Mouse (Mus musculus) layer of hippocampus, adult 8-10 months (tissue): ENCODE results near the gene Nt5c. TPM values are rescaled to one million over a fixed set of nuclear protein-coding genes. Genes with fewer than 3 reads are reported as not detected.
"Not testable (repeated sequence)": the region's sequence is repeated elsewhere in the genome, so short reads cannot be mapped to it uniquely, and the experiment has no call there.

ENCODE experiments used
- DNase-seq, 2 experiments: peaks; one replicate each; pipeline ENCODE4 v3.0.0; 2022; ENCODE audit warnings: low spot score in 2 of 2
- total RNA-seq, 4 experiments: library from RNA; stranded (reverse); gene quantifications; 2 replicates each; pipeline ENCODE4 v1.2.4; 2022

The Nt5c gene
- total RNA-seq, 4 experiments from 2014 or later = 58.8 to 68.5 (median 66.3) TPM

- DNase-seq = no peak
These were observed 19.5 kb downstream of the Nt5c start for GRCm38 (mm10) chr11:115472183-115472582.

DNA sequence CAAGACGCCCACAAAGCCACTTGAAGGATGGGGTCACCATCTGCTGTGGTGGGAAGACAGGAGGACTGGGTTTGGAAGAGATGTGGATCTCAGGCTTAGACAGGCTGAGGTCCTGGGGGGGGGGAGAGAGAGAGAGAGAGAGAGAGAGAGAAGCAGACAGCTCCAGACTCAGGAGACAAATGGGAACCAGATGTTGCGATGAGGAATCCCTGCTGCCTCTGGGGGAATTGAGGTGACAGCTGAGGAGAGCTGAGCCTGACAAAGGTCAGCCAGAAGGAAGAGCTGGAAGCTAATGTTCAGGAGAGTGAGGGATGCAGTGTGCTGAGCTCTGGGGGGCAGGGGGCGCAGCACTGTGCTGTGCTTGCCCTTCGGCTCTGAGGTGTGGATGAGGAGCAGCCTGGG lies 24.4 kb downstream of the Nt5c start:
- DNase-seq = no peak

DNA sequence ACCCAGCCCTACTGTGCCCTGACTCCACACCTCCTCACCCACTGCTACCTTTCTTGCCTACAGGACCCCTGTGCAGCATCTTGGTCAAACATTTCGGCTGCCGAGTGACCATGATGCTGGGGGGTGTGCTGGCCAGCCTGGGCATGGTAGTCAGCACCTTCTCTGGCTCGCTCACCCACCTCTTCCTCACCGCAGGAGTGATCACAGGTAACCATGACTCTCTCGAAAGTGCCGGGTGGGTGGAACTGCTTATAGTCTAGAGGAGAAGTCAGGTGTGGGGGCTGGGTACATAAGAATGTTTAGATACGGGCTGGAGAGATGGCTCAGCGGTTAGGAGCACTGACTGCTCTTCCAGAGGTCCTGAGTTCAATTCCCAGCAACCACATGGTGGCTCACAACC lies 26.8 kb downstream of the Nt5c start:
- DNase-seq = no peak

DNA sequence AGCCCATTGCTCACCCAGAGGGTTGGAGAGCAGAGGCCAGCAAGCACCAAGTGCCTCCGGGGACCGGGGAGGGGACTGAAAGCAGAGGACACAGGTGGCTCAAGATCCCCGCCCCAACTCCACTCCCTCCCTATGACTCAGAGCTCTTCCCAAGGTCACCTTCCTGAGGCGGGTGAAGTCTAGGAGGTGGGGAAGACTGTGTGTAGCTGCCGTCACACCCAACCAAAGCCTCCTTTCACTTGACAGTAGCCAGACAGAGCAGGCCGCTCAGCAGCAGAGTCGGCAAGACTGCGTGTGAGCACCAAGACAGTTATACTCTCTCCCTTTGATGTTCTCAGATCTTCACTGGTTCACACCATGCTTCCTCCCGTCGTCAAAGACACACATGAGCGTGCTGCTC lies 28.3 kb downstream of the Nt5c start:
- DNase-seq = no peak

- no peak for DNase-seq
These were observed 29.3 kb downstream of the Nt5c start, which contains the start of gene Slc16a5 for GRCm38 (mm10) chr11:115462243-115462891. Gene Slc16a5, plus strand, starts transcription at chr11:115462474.

DNA sequence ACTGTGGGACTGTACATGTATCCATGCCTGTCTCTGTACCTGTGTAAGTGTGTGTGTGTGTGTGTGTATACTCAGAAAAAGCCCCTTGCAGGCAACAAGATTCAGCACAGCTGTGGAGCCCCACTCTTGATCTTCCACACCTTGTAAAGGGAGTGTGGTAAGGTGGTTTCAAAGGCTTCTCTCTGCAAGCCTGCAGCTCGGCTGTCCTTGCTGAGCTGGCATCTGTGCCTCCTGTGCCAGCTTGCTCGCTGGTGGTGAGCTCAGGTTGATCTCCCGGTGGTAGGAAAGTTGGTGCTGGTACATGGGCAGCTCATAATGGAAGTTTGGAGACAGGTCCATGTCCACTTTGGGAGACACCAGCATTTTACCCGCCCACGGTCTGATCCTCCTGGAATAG lies 29.8 kb downstream of the Nt5c start:
- no peak for DNase-seq

GRCm38 (mm10) chr11:115460976-115461375 lies 30.7 kb downstream of the Nt5c start:
- no peak for DNase-seq

- DNase-seq = no peak
These were observed 34.3 kb downstream of the Nt5c start for GRCm38 (mm10) chr11:115457405-115457804.

GRCm38 (mm10) chr11:115456182-115456581 lies 35.5 kb downstream of the Nt5c start:
- no peak for DNase-seq

DNA sequence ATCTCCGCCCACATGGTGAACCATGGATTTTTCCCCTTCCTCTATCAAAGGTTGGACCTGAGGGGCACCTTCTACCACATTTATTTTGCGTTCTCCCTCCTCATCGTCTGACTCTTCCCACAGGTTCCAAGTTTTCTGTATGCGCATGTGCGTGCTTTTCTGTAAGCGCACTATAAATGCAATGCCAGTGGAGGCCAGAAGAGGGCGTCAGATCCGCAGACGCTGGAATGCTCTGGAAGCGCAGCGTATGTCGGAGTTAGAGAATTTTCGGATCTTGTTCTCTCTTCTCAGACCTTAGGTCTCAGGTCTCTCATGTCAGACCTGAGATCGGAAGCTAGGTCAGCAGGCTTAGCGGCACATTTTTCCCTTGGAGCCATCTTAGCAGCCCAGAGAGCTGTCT lies 36.0 kb downstream of the Nt5c start:
- no peak for DNase-seq

GRCm38 (mm10) chr11:115454822-115455221 lies 36.8 kb downstream of the Nt5c start:
- not testable (repeated sequence) for DNase-seq

DNA sequence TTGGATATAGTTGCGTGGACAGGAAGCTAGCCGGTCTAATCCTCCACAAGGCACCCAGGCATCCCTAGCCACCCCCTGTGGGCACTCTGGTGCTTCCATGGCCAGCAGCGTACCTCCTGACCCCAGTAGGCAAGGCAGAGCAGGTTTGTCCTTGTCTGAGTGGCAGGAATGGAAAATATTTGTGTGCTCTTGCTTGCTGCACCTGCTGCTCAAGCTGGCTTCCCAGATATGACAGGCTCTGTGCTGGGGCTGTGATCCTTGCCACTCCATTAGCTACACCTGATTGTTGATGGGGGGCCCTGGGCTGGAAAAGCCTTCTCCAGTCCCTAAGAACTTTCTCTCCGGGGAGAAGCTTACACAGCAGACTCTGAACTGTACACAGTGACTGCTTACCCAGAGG lies 38.4 kb downstream of the Nt5c start:
- DNase-seq = no peak

DNA sequence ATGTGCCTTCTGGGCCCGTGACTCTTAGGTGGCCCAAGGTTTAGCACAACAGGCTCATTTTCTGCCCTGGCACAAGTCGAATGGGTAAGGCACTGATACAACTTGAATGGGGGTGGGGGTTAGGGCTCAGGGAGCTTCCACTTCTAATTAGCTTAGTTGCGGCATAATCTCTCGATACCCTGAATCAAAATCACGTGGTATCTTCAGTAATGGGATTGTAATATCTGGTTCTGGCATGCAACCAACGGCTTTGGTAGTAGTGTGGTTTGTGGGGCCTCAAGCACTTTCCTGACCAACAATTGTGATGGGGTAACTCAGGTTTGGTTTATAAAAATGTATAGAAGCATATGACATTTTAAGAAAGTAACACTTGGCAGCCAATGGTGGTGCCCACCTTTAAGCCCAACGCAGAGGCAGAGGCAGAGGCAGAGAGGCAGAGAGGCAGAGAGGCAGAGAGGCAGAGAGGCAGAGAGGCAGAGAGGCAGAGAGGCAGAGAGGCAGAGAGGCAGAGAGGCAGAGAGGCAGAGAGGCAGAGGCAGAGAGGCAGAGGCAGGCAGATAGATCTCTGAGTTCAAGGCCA lies 39.3 kb downstream of the Nt5c start:
- DNase-seq = no peak

GRCm38 (mm10) chr11:115451781-115452241 lies 39.9 kb downstream of the Nt5c start:
- no peak for DNase-seq

- DNase-seq = no peak
These were observed 41.5 kb downstream of the Nt5c start for GRCm38 (mm10) chr11:115450176-115450575.

DNA sequence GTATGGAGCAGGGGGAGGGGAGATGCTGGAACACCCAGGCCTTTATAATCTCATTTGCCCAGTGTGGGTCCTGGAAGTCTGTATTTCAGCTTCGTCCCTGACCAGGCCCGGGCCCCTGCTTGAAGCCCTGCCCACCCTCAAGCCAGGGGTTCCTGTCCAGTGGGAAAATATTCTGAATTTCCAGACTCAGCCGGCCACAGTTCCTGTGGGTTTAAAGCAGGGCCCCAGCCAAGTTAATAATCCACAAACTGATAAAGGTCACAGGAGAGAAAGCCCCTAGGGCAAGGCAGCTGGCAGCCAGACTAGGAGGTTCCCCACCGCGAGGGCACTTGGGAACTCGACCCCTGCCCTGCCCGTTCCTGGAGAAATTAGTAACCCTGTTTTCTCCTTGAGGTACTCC lies 42.7 kb downstream of the Nt5c start:
- no peak for DNase-seq

GRCm38 (mm10) chr11:115448075-115448474 lies 43.6 kb downstream of the Nt5c start:
- DNase-seq = no peak

DNA sequence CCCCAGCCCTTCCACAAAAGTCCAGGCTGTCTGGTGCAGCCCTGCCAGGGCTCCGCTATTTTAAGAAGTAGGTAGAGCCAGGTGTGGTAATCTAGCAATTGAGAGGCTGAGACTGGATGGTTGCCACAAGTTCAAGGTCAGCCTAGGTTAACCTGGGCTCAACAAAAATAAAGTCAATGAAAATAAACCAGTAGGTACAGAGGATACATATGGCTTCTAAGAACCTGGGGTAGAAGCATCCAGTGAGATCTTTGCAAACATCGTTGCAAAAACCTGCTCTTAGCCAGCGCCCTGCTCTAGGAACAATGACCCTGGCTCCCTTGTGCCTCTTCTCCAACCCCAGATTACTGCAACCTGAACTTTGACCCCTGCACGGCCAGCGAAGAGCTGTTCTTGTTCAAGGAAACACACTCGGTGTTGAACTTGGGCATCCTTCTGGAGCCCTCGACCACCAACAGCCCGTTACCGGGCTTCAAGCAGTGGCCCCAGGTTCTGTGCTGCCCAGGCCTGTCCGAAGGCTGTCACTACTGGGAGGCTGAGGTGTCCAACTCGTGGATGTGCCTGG lies 44.3 kb downstream of the Nt5c start:
- no peak for DNase-seq

DNA sequence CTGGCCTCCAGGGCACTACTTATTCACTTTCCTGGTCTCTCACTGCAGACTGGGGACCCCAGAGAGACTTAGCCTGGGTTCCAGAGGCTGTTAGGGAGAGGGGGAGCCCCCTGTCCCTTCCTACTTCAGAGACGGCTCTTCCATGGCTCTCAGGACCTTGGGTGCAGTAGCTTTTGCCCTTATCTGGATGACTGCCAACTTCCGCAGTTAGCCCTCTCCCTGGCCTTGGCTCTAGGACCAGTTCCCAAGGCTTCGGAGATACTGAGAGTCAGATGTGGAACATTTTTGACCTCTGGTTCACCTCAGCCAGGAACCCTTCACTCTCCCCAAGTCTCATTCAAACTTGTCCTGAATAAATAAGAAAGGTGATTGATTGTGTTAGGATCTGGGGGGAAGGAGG lies 44.8 kb downstream of the Nt5c start:
- no peak for DNase-seq

GRCm38 (mm10) chr11:115441417-115441816 lies 50.2 kb downstream of the Nt5c start:
- no peak for DNase-seq
